Mouse (Mus musculus): ENCODE results near the gene Tstd1. TPM values are rescaled to one million over a fixed set of nuclear protein-coding genes. Genes with fewer than 3 reads are reported as not detected.

Tstd1 gene
- polyA plus RNA-seq, 1 experiment, result 79.7 TPM

- DNase-seq, result no peak
- Histone ChIP-seq H3K4me1 (ENCODE audit: control insufficient read depth, insufficient read depth, low read length) (peaks cover 4% of the 10 kb centered on the region; the same call in 1 of the 2 replicates), H3K27ac (ENCODE audit: insufficient read depth, low read depth, low read length) (no peak overlapping the region), H3K27me3 (replicated peaks; ENCODE audit: control insufficient read depth, insufficient read depth, low read length) (no peaks in the 10 kb centered on the region), H3K36me3 (ENCODE audit: control insufficient read depth, insufficient read depth, low read length) (no peaks in the 10 kb centered on the region; the same call in 1 of the 2 replicates), H3K4me3 (ENCODE audit: insufficient read depth, low read depth, low read length) (no peak overlapping the region)
- TF ChIP-seq CTCF (conservative IDR thresholded peaks at IDR 0.05; ENCODE audit: insufficient read depth, insufficient read length, low read depth, low read length) (no peak), POLR2A (IDR thresholded peaks at IDR 0.05; ENCODE audit: low read depth, low read length) (no peak)
- 88% methylated on average over 8 of the region's 8 CpGs for WGBS
Observed at GRCm38 (mm10) chr1:171413608-171414007, 5.1 kb upstream of the Tstd1 start.

DNA sequence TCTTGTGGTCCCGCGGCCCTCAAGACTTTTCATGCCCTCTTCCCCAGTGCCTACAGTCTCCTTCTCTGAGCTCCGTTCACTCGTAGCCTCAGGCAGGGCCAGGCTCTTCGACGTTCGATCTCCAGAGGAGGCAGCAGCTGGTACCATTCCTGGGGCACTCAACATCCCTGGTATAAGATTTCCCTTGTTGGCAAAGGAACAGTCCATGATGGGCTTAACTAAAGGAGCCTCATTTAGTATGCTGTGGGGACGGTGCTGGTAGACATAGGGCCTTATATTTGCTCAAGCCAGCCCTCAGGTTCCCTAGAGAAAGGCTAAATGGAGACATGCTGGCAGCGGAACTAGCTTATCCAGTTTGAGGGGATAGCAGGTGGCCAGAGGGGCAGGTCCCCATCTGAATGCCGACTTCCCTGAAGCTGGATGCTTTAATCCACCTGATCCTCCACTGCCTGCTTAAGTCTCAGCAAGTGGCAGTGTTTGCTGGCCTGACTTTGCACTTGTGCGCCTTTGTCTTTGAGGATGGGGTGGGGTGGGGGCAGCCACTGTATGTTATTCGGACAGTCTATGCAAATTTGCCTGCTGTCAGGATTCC lies 715 bp downstream of the Tstd1 start:
- H3K27ac ChIP-seq (ENCODE audit: insufficient read depth, low read depth, low read length), result no peak overlapping the region
- TF ChIP-seq CTCF (conservative IDR thresholded peaks at IDR 0.05; ENCODE audit: insufficient read depth, insufficient read length, low read depth, low read length), result no peak
- TF ChIP-seq POLR2A (IDR thresholded peaks at IDR 0.05; ENCODE audit: low read depth, low read length), result no peak
- no peaks in the 10 kb centered on the region; the same call in 1 of the 2 replicates for H3K36me3 ChIP-seq (ENCODE audit: control insufficient read depth, insufficient read depth, low read length)
- H3K4me3 ChIP-seq (ENCODE audit: insufficient read depth, low read depth, low read length), result no peak overlapping the region; the same call in 1 of the 2 replicates
- H3K27me3 ChIP-seq (replicated peaks; ENCODE audit: control insufficient read depth, insufficient read depth, low read length), result no peaks in the 10 kb centered on the region
- H3K4me1 ChIP-seq (ENCODE audit: control insufficient read depth, insufficient read depth, low read length), result peaks cover 8% of the 10 kb centered on the region; the same call in 1 of the 2 replicates
- WGBS, result 73% methylated on average over 12 of the region's 12 CpGs
- DNase-seq, result no peak

DNA sequence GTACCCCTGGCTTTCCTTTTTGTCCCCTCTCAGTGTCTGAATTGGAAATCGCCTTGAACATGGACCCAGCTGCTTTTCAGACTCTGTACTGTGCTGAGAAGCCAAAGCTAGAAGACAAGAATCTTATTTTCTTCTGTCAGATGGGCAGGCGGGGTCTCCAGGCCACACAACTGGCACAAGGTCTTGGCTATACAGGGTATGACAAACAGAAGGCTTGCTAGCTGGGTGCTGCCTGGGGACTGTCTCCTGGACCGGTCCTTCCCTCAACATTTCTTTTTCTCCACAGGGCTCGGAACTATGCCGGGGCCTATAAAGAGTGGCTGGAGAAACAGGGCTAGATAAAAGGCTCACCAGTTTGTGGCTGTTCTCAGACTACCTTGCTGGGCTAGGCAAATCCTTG lies 1.2 kb downstream of the Tstd1 start:
- H3K36me3 ChIP-seq (ENCODE audit: control insufficient read depth, insufficient read depth, low read length), result no peaks in the 10 kb centered on the region; the same call in 1 of the 2 replicates
- no peak for DNase-seq
- TF ChIP-seq CTCF (conservative IDR thresholded peaks at IDR 0.05; ENCODE audit: insufficient read depth, insufficient read length, low read depth, low read length), result no peak
- TF ChIP-seq POLR2A (IDR thresholded peaks at IDR 0.05; ENCODE audit: low read depth, low read length), result no peak
- WGBS, result 91% methylated on average over 5 of the region's 5 CpGs
- no peak overlapping the region for H3K4me3 ChIP-seq (ENCODE audit: insufficient read depth, low read depth, low read length)
- no peaks in the 10 kb centered on the region for H3K27me3 ChIP-seq (replicated peaks; ENCODE audit: control insufficient read depth, insufficient read depth, low read length)
- H3K27ac ChIP-seq (ENCODE audit: insufficient read depth, low read depth, low read length), result no peak overlapping the region
- H3K4me1 ChIP-seq (ENCODE audit: control insufficient read depth, insufficient read depth, low read length), result peaks cover 9% of the 10 kb centered on the region; the same call in 1 of the 2 replicates

GRCm38 (mm10) chr1:171422504-171423095 lies 3.9 kb downstream of the Tstd1 start:
- Histone ChIP-seq H3K36me3 (ENCODE audit: control insufficient read depth, insufficient read depth, low read length) (no peaks in the 10 kb centered on the region), H3K27me3 (replicated peaks; ENCODE audit: control insufficient read depth, insufficient read depth, low read length) (no peaks in the 10 kb centered on the region), H3K27ac (ENCODE audit: insufficient read depth, low read depth, low read length) (no peak overlapping the region), H3K4me3 (ENCODE audit: insufficient read depth, low read depth, low read length) (no peak overlapping the region), H3K4me1 (ENCODE audit: control insufficient read depth, insufficient read depth, low read length) (peaks cover 12% of the 10 kb centered on the region; the same call in 1 of the 2 replicates)
- DNase-seq, result no peak
- WGBS, result 83% methylated on average over 8 of the region's 8 CpGs
- no peak for TF ChIP-seq POLR2A (IDR thresholded peaks at IDR 0.05; ENCODE audit: low read depth, low read length)
- no peak for TF ChIP-seq CTCF (conservative IDR thresholded peaks at IDR 0.05; ENCODE audit: insufficient read depth, insufficient read length, low read depth, low read length)

- Histone ChIP-seq H3K27ac (ENCODE audit: insufficient read depth, low read depth, low read length) (no peak overlapping the region), H3K4me3 (ENCODE audit: insufficient read depth, low read depth, low read length) (no peak overlapping the region), H3K36me3 (ENCODE audit: control insufficient read depth, insufficient read depth, low read length) (no peaks in the 10 kb centered on the region), H3K27me3 (replicated peaks; ENCODE audit: control insufficient read depth, insufficient read depth, low read length) (no peaks in the 10 kb centered on the region), H3K4me1 (ENCODE audit: control insufficient read depth, insufficient read depth, low read length) (peaks cover 4% of the 10 kb centered on the region; the same call in 1 of the 2 replicates)
- TF ChIP-seq POLR2A (IDR thresholded peaks at IDR 0.05; ENCODE audit: low read depth, low read length) (no peak), CTCF (conservative IDR thresholded peaks at IDR 0.05; ENCODE audit: insufficient read depth, insufficient read length, low read depth, low read length) (no peak)
- WGBS, result 59% methylated on average over 5 of the region's 5 CpGs
- no peak for DNase-seq
Observed at GRCm38 (mm10) chr1:171424638-171425037, 6.0 kb downstream of the Tstd1 start.

- Histone ChIP-seq H3K27me3 (replicated peaks; ENCODE audit: control insufficient read depth, insufficient read depth, low read length) (no peaks in the 10 kb centered on the region), H3K36me3 (ENCODE audit: control insufficient read depth, insufficient read depth, low read length) (no peaks in the 10 kb centered on the region), H3K4me1 (ENCODE audit: control insufficient read depth, insufficient read depth, low read length) (peaks cover 4% of the 10 kb centered on the region; the same call in 1 of the 2 replicates), H3K27ac (ENCODE audit: insufficient read depth, low read depth, low read length) (no peak overlapping the region), H3K4me3 (ENCODE audit: insufficient read depth, low read depth, low read length) (no peak overlapping the region)
- TF ChIP-seq CTCF (conservative IDR thresholded peaks at IDR 0.05; ENCODE audit: insufficient read depth, insufficient read length, low read depth, low read length) (no peak), POLR2A (IDR thresholded peaks at IDR 0.05; ENCODE audit: low read depth, low read length) (no peak)
- peak; percentile 15 for DNase-seq
- 47% methylated on average over 4 of the region's 4 CpGs for WGBS
Observed at GRCm38 (mm10) chr1:171425126-171425525, 6.5 kb downstream of the Tstd1 start.

DNA sequence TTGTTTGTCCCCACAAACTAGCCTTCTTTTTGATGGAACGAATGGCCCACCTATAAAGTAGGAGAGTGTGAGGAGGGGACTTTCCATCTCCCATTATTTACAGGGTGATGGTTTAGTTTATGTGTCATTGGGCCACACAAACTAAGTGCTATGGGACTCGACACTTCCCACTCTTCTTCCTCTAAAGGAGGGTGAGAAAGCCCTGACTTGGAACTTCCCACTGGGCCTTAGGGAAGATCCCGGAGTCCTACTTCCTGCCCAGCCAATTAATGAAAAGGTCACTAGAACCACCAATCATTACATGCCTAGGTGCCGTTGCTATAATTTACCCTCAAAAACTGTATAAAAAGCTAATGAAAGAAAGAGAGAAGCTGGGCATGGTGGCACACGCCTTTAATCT lies 13.5 kb downstream of the Tstd1 start:
- no peak overlapping the region for H3K4me3 ChIP-seq (ENCODE audit: insufficient read depth, low read depth, low read length)
- H3K27ac ChIP-seq (ENCODE audit: insufficient read depth, low read depth, low read length), result no peak overlapping the region
- H3K36me3 ChIP-seq (ENCODE audit: control insufficient read depth, insufficient read depth, low read length), result no peaks in the 10 kb centered on the region
- TF ChIP-seq CTCF (conservative IDR thresholded peaks at IDR 0.05; ENCODE audit: insufficient read depth, insufficient read length, low read depth, low read length) (no peak), POLR2A (IDR thresholded peaks at IDR 0.05; ENCODE audit: low read depth, low read length) (no peak)
- no peak for DNase-seq
- WGBS, result 75% methylated on average over 5 of the region's 5 CpGs
- H3K4me1 ChIP-seq (ENCODE audit: control insufficient read depth, insufficient read depth, low read length), result peaks cover 5% of the 10 kb centered on the region; the same call in 1 of the 2 replicates
- H3K27me3 ChIP-seq (replicated peaks; ENCODE audit: control insufficient read depth, insufficient read depth, low read length), result no peaks in the 10 kb centered on the region

All from kidney, adult 2 months (tissue).